Mouse (Mus musculus) hindbrain, embryonic 16.5 days (tissue): ENCODE data around the gene Col1a1. TPM values are rescaled to one million over a fixed set of nuclear protein-coding genes. Genes with fewer than 3 reads are reported as not detected.
A peak's percentile ranks its signal among the peaks of the same experiment; 100 is the strongest.

ENCODE experiments used
- ATAC-seq: fragments of 200-750 bp; cut with Nextera tagmentation; 2 replicates; pipeline ENCODE4 v1.8.0; 2017; ENCODE audit warnings: moderate TSS enrichment, moderate library complexity
- H3K27ac ChIP-seq: fragments of 300-500 bp; sonication (generic); 2 replicates; pipeline ENCODE4 v1.5.1; 2014; ENCODE audit warnings: low read depth, mild to moderate bottlenecking, control low read depth, low read length, moderate library complexity
- H3K27me3 ChIP-seq: fragments of 300-500 bp; sonication (generic); replicated peaks from 2 replicates; pipeline ENCODE4 v1.6.1; 2014; ENCODE audit warnings: low read length; ENCODE audit not compliant: control insufficient read depth, insufficient read depth
- H3K36me3 ChIP-seq: fragments of 300-500 bp; sonication (generic); 2 replicates; pipeline ENCODE4 v1.6.1; 2014; ENCODE audit warnings: mild to moderate bottlenecking, low read length, moderate library complexity, mixed read lengths; ENCODE audit not compliant: control insufficient read depth, insufficient read depth
- H3K4me1 ChIP-seq: fragments of 300-500 bp; sonication (generic); 2 replicates; pipeline ENCODE4 v1.6.1; 2014; ENCODE audit warnings: low read depth, low read length; ENCODE audit not compliant: control insufficient read depth, insufficient read depth
- H3K4me2 ChIP-seq: fragments of 300-500 bp; sonication (generic); 2 replicates; pipeline ENCODE4 v1.6.1; 2014; ENCODE audit warnings: mild to moderate bottlenecking, low read length, control low read depth, moderate library complexity
- H3K4me3 ChIP-seq: fragments of 300-500 bp; sonication (generic); 2 replicates; pipeline ENCODE4 v1.5.1; 2014; ENCODE audit warnings: mild to moderate bottlenecking, low read length, control low read depth, moderate library complexity
- H3K9ac ChIP-seq: fragments of 300-500 bp; sonication (generic); 2 replicates; pipeline ENCODE4 v1.6.1; 2014; ENCODE audit warnings: low read depth, mild to moderate bottlenecking, control low read depth, low read length, moderate library complexity
- H3K9me3 ChIP-seq: fragments of 300-500 bp; sonication (generic); 2 replicates; pipeline ENCODE4 v1.6.1; 2014; ENCODE audit warnings: mild to moderate bottlenecking, low read length, moderate library complexity; ENCODE audit not compliant: control insufficient read depth
- WGBS: fragments of 180-500 bp; shearing (Covaris S2); extraction: QIAGEN DNeasy Blood & Tissue Kit; methylation state at CpG from one replicate; pipeline ENCODE4 v1.1.7; 2014; 5-methylcytosine and 5-hydroxymethylcytosine counted together
- polyA plus RNA-seq: library from polyadenylated mRNA; unstranded; fragments of >200 nt; fragmentation: Nextera tagmentation; extraction: Ambion mirVana; gene quantifications from 2 replicates; pipeline ENCODE4 v1.2.1, GENCODE M21; 2015

Col1a1 gene
- polyA plus RNA-seq, 1 experiment from 2014 or later, result 105 TPM

- peak overlapping the region; percentile 78 for H3K9ac ChIP-seq
- peak; percentile 73 for ATAC-seq
- no peaks in the 10 kb centered on the region for H3K9me3 ChIP-seq
- H3K36me3 ChIP-seq, result no peaks in the 10 kb centered on the region
- under 1% methylated on average over 12 of the region's 12 CpGs for WGBS
- peak overlapping the region; percentile 68 for H3K4me3 ChIP-seq
- peaks cover 35% of the 10 kb centered on the region for H3K4me1 ChIP-seq
- peak overlapping the region; percentile 95 for H3K27ac ChIP-seq
- H3K4me2 ChIP-seq, result peak overlapping the region; percentile 96
- H3K27me3 ChIP-seq, result no peaks in the 10 kb centered on the region
Measured at GRCm38 (mm10) chr11:94989562-94990017, 53.6 kb downstream of the Col1a1 start.

GRCm38 (mm10) chr11:94990102-94990748, 54.2 kb downstream of the Col1a1 start:
- Histone ChIP-seq H3K27me3 (no peaks in the 10 kb centered on the region), H3K4me2 (peak overlapping the region; percentile 96), H3K9ac (peak overlapping the region; percentile 86), H3K9me3 (no peaks in the 10 kb centered on the region), H3K4me3 (peak overlapping the region; percentile 68), H3K4me1 (peaks cover 41% of the 10 kb centered on the region), H3K27ac (peak overlapping the region; percentile 95), H3K36me3 (no peaks in the 10 kb centered on the region)
- 34% methylated on average over 6 of the region's 6 CpGs for WGBS
- ATAC-seq, result no peak

- Histone ChIP-seq H3K36me3 (no peaks in the 10 kb centered on the region), H3K9me3 (no peaks in the 10 kb centered on the region), H3K9ac (peak within 1 kb of the TSS; percentile 86), H3K27me3 (no peaks in the 10 kb centered on the region), H3K27ac (peak within 1 kb of the TSS; percentile 95), H3K4me3 (peak within 1 kb of the TSS; percentile 68), H3K4me1 (peaks cover 49% of the 10 kb centered on the region), H3K4me2 (peak within 1 kb of the TSS; percentile 96)
- peak; percentile 77 for ATAC-seq
- whole genome bisulfite sequencing, result under 1% methylated on average over 52 of the region's 69 CpGs
Measured at GRCm38 (mm10) chr11:94990749-94991577, 54.9 kb downstream of the Col1a1 start, which contains the start of gene Ppp1r9b. TSS of gene Ppp1r9b (plus strand) at chr11:94991035.

- WGBS, result 1% methylated on average over 89 of the region's 99 CpGs
- Histone ChIP-seq H3K27me3 (no peaks in the 10 kb centered on the region), H3K4me1 (peaks cover 54% of the 10 kb centered on the region), H3K27ac (peak overlapping the region; percentile 95), H3K9ac (peak overlapping the region; percentile 86), H3K4me3 (peak overlapping the region; percentile 68), H3K4me2 (peak overlapping the region; percentile 96), H3K36me3 (peaks cover 3% of the 10 kb centered on the region; the same call in 1 of the 2 replicates), H3K9me3 (no peaks in the 10 kb centered on the region)
- no peak for ATAC-seq
Measured at GRCm38 (mm10) chr11:94991641-94992479, 55.8 kb downstream of the Col1a1 start.

- H3K27me3 ChIP-seq, result no peaks in the 10 kb centered on the region
- WGBS, result 1% methylated on average over 20 of the region's 20 CpGs
- peak overlapping the region; percentile 86 for H3K9ac ChIP-seq
- H3K4me2 ChIP-seq, result peak overlapping the region; percentile 96
- no peak for ATAC-seq
- peaks cover 4% of the 10 kb centered on the region; the same call in 1 of the 2 replicates for H3K36me3 ChIP-seq
- peaks cover 54% of the 10 kb centered on the region for H3K4me1 ChIP-seq
- H3K27ac ChIP-seq, result peak overlapping the region; percentile 95; the same call in 1 of the 2 replicates
- H3K4me3 ChIP-seq, result peak overlapping the region; percentile 68
- no peaks in the 10 kb centered on the region for H3K9me3 ChIP-seq
Measured at GRCm38 (mm10) chr11:94992480-94992753, 56.4 kb downstream of the Col1a1 start.

GRCm38 (mm10) chr11:94992754-94993606, 57.0 kb downstream of the Col1a1 start:
- Histone ChIP-seq H3K4me1 (peaks cover 56% of the 10 kb centered on the region), H3K9me3 (no peaks in the 10 kb centered on the region), H3K4me2 (peak overlapping the region; percentile 96), H3K36me3 (peaks cover 4% of the 10 kb centered on the region; the same call in 1 of the 2 replicates), H3K9ac (peak overlapping the region; percentile 86), H3K27ac (peak overlapping the region; percentile 48), H3K4me3 (peak overlapping the region; percentile 68), H3K27me3 (no peaks in the 10 kb centered on the region)
- ATAC-seq, result no peak
- under 1% methylated on average over 22 of the region's 22 CpGs for WGBS

GRCm38 (mm10) chr11:94994208-94994814, 58.3 kb downstream of the Col1a1 start:
- WGBS, result 35% methylated on average over 10 of the region's 10 CpGs
- Histone ChIP-seq H3K27me3 (no peaks in the 10 kb centered on the region), H3K9ac (peak overlapping the region; percentile 86), H3K27ac (peak overlapping the region; percentile 48), H3K4me1 (peaks cover 53% of the 10 kb centered on the region), H3K9me3 (no peaks in the 10 kb centered on the region), H3K36me3 (peaks cover 4% of the 10 kb centered on the region; the same call in 1 of the 2 replicates), H3K4me2 (peak overlapping the region; percentile 96), H3K4me3 (peak overlapping the region; percentile 68)
- ATAC-seq, result no peak
